Mouse (Mus musculus): ENCODE data around the gene Lmf1.

Lmf1 gene

GRCm38 (mm10) chr17:25578920-25579319, at the start of gene Lmf1:
Gene Lmf1, plus strand, starts transcription at chr17:25579085.
- TF ChIP-seq NANOG (IDR thresholded peaks at IDR 0.05; ENCODE audit: borderline replicate concordance, low read length): no peak
- TF ChIP-seq CTCF (conservative IDR thresholded peaks at IDR 0.05; ENCODE audit: low read length): no peak
- TF ChIP-seq POU5F1 (IDR thresholded peaks at IDR 0.05; ENCODE audit: borderline replicate concordance, low read length): no peak
- peaks cover 40% of the 10 kb centered on the region for H3K27me3 ChIP-seq (ENCODE audit: insufficient read depth, low read length)
- peaks cover 55% of the 10 kb centered on the region for H3K4me1 ChIP-seq (replicated peaks; ENCODE audit: low read depth, low read length)
- no peaks in the 10 kb centered on the region for H3K9me3 ChIP-seq (ENCODE audit: low read length)
- H3K4me3 ChIP-seq (replicated peaks; ENCODE audit: low read length): peak within 1 kb of the TSS; percentile 89
- H3K36me3 ChIP-seq (ENCODE audit: insufficient read depth, low read length): peaks cover 8% of the 10 kb centered on the region; the same call in 1 of the 2 replicates

DNA sequence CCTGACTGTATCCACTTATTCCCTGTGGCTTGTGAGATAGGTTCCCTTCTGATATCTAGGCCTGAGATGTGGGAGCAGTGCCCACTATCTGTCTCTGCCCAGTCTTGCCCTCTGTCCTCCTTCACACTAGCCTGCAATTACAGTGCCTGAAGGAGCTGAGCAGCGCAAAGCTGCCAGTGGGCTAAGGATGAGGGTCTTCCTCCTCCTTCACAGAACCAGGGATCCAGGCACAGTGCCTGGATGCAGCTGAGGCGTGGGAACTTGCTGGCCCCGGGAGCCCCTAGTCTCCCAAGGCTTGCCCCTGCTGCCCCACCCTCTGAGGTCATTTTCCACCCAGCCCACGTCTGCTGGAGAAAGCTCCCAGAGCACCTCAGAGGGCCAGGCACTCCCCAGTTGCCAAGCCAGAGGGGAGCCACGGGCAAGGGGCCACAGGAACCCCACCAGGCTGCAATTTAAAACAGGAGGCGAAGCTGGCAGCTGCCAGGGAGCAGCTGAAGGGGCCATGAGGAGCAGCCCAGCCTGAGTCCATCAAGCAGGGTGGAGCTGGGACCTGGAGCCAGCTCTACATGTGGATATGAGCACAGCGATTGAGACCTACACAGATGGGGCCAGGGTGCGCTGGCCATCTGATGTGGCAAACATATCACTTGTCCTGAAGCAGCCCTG, 48.4 kb upstream of the Lmf1 start:
- Histone ChIP-seq H3K4me1 (replicated peaks; ENCODE audit: low read depth, low read length) (no peaks in the 10 kb centered on the region), H3K9me3 (ENCODE audit: low read length) (no peaks in the 10 kb centered on the region), H3K36me3 (ENCODE audit: insufficient read depth, low read length) (no peaks in the 10 kb centered on the region), H3K4me3 (replicated peaks; ENCODE audit: low read length) (no peak overlapping the region), H3K27me3 (ENCODE audit: insufficient read depth, low read length) (peaks cover 14% of the 10 kb centered on the region; the same call in 1 of the 2 replicates)
- no peak for TF ChIP-seq NANOG (IDR thresholded peaks at IDR 0.05; ENCODE audit: borderline replicate concordance, low read length)
- TF ChIP-seq POU5F1 (IDR thresholded peaks at IDR 0.05; ENCODE audit: borderline replicate concordance, low read length): no peak
- TF ChIP-seq CTCF (conservative IDR thresholded peaks at IDR 0.05; ENCODE audit: low read length): no peak

DNA sequence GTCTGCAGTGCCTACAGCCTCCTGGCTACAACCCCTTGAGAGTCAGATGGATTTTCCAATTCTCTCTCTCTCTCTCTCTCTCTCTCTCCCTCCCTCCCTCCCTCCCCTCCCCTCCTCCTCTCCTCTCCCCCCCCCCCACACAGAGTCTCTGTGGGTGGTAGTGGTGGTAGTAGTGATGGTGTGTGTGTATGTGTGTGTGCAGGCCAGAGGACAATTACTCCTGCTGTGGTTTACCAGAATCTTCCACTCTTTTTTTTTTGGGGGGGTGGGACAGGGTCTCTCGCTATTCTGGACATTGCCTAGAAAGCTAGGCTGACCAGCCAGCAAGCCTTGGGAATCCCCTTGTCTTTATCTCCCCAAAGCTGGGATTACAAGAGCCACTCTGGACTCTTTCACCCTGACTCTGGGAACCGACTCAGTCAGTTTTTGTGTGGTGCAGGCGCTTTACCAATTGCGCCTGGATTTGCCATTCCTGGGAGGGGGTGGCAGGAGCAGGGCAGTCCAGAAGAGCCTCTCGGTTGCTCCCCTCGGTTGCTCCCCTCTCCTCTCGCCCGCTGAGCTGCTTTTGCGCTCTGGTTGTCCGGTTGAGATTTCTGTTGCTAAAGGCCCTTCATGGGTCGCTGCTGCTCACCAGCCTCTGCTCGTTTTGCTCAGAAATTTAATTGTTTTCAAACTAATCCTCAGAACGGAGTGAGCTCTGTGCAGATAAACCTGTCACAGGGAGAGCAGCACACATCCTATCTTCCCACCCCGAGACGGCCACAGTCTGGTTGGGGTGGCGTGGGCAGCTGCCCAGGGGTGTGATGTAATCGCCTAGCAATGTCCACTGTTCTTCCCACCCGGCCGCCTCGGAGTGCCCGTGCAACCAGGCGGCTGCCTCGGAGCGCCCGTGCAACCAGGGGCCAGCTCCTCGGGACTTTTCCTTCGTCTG, 39.7 kb upstream of the Lmf1 start:
- H3K9me3 ChIP-seq (ENCODE audit: low read length): no peaks in the 10 kb centered on the region
- H3K4me3 ChIP-seq (replicated peaks; ENCODE audit: low read length): no peak overlapping the region
- peaks cover 7% of the 10 kb centered on the region for H3K4me1 ChIP-seq (replicated peaks; ENCODE audit: low read depth, low read length)
- H3K27me3 ChIP-seq (ENCODE audit: insufficient read depth, low read length): peaks cover 24% of the 10 kb centered on the region
- H3K36me3 ChIP-seq (ENCODE audit: insufficient read depth, low read length): no peaks in the 10 kb centered on the region
- TF ChIP-seq CTCF (conservative IDR thresholded peaks at IDR 0.05; ENCODE audit: low read length): no peak
- TF ChIP-seq POU5F1 (IDR thresholded peaks at IDR 0.05; ENCODE audit: borderline replicate concordance, low read length): no peak
- no peak for TF ChIP-seq NANOG (IDR thresholded peaks at IDR 0.05; ENCODE audit: borderline replicate concordance, low read length)

- Histone ChIP-seq H3K36me3 (ENCODE audit: insufficient read depth, low read length) (no peaks in the 10 kb centered on the region), H3K27me3 (ENCODE audit: insufficient read depth, low read length) (peaks cover 21% of the 10 kb centered on the region; the same call in 1 of the 2 replicates), H3K9me3 (ENCODE audit: low read length) (no peaks in the 10 kb centered on the region), H3K4me1 (replicated peaks; ENCODE audit: low read depth, low read length) (peaks cover 7% of the 10 kb centered on the region), H3K4me3 (replicated peaks; ENCODE audit: low read length) (no peak overlapping the region)
- TF ChIP-seq POU5F1 (IDR thresholded peaks at IDR 0.05; ENCODE audit: borderline replicate concordance, low read length) (no peak), CTCF (conservative IDR thresholded peaks at IDR 0.05; ENCODE audit: low read length) (no peak), NANOG (IDR thresholded peaks at IDR 0.05; ENCODE audit: borderline replicate concordance, low read length) (no peak)
These were observed 38.2 kb upstream of the Lmf1 start for GRCm38 (mm10) chr17:25540731-25541130.

DNA sequence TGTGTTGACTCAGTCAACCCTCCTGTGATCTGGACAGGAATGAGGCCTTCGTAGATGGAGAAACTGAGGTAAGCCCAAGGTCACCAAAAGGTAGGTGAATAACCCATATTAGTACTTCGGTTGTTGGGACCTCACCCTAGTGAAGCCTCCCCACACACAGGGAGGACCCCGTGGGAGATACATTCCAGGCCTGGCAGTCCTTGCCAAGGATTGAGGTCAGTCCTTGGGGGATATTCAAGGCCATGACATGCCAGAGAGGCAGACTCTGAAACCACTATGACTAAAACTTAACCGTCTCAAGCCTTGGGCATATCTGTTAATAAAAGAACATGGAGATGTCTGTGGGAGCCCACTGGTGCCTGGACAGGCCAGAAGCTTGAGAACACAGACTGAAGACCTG, 37.1 kb upstream of the Lmf1 start:
- Histone ChIP-seq H3K4me3 (replicated peaks; ENCODE audit: low read length) (no peak overlapping the region), H3K27me3 (ENCODE audit: insufficient read depth, low read length) (peaks cover 20% of the 10 kb centered on the region; the same call in 1 of the 2 replicates), H3K9me3 (ENCODE audit: low read length) (no peaks in the 10 kb centered on the region), H3K36me3 (ENCODE audit: insufficient read depth, low read length) (no peaks in the 10 kb centered on the region), H3K4me1 (replicated peaks; ENCODE audit: low read depth, low read length) (peaks cover 3% of the 10 kb centered on the region)
- TF ChIP-seq CTCF (conservative IDR thresholded peaks at IDR 0.05; ENCODE audit: low read length) (no peak), NANOG (IDR thresholded peaks at IDR 0.05; ENCODE audit: borderline replicate concordance, low read length) (no peak), POU5F1 (IDR thresholded peaks at IDR 0.05; ENCODE audit: borderline replicate concordance, low read length) (no peak)

DNA sequence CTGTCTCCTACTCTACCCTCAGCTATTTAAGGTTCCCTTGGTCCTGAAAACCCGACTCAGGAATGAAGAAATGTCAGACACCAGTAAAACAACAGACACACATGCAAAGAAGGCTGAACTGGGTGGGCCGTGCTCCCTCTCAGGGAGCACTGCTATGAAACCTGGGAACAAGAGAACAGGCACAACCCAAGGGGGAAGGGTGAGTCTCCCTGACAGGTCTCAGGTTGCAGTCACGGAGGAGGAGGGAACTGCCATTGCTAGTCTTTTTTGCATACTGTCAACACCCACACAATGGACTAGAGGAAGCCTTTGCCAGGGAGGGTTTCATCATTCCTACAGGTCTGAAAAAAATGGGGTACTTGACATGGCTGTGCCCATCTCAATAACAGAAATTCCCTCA, 31.9 kb upstream of the Lmf1 start:
- peaks cover 14% of the 10 kb centered on the region for H3K4me1 ChIP-seq (replicated peaks; ENCODE audit: low read depth, low read length)
- TF ChIP-seq POU5F1 (IDR thresholded peaks at IDR 0.05; ENCODE audit: borderline replicate concordance, low read length) (no peak), NANOG (IDR thresholded peaks at IDR 0.05; ENCODE audit: borderline replicate concordance, low read length) (no peak), CTCF (conservative IDR thresholded peaks at IDR 0.05; ENCODE audit: low read length) (no peak)
- no peaks in the 10 kb centered on the region for H3K9me3 ChIP-seq (ENCODE audit: low read length)

DNA sequence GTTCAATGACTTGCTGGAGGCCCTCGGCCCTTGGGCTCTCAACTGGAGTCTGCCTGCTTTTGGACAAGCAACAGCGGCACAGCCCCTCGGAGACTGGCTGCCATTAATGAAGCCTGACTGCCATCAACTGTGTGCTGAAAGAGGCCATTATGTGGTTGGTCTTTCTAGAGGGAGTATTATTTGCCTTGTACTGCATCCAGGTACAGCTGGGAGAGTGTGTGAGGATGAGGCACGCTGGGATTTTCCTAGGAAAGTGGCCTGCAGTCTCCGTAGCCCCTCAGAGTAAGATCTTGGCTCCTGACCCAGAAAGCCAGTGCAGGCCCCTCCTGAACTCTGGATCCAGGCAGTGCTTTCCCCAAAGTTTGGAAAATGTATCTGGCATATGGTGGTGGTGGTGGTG, 28.9 kb upstream of the Lmf1 start:
- Histone ChIP-seq H3K4me1 (replicated peaks; ENCODE audit: low read depth, low read length) (peaks cover 14% of the 10 kb centered on the region), H3K9me3 (ENCODE audit: low read length) (no peaks in the 10 kb centered on the region), H3K4me3 (replicated peaks; ENCODE audit: low read length) (no peak overlapping the region), H3K36me3 (ENCODE audit: insufficient read depth, low read length) (no peaks in the 10 kb centered on the region), H3K27me3 (ENCODE audit: insufficient read depth, low read length) (peaks cover 11% of the 10 kb centered on the region)
- TF ChIP-seq NANOG (IDR thresholded peaks at IDR 0.05; ENCODE audit: borderline replicate concordance, low read length) (no peak), CTCF (conservative IDR thresholded peaks at IDR 0.05; ENCODE audit: low read length) (no peak), POU5F1 (IDR thresholded peaks at IDR 0.05; ENCODE audit: borderline replicate concordance, low read length) (no peak)

More for the DNA sequence above, 31.9 kb upstream of the Lmf1 start:
- no peaks in the 10 kb centered on the region for H3K36me3 ChIP-seq (ENCODE audit: insufficient read depth, low read length)
- no peak overlapping the region for H3K4me3 ChIP-seq (replicated peaks; ENCODE audit: low read length)
- peaks cover 2% of the 10 kb centered on the region for H3K27me3 ChIP-seq (ENCODE audit: insufficient read depth, low read length)

DNA sequence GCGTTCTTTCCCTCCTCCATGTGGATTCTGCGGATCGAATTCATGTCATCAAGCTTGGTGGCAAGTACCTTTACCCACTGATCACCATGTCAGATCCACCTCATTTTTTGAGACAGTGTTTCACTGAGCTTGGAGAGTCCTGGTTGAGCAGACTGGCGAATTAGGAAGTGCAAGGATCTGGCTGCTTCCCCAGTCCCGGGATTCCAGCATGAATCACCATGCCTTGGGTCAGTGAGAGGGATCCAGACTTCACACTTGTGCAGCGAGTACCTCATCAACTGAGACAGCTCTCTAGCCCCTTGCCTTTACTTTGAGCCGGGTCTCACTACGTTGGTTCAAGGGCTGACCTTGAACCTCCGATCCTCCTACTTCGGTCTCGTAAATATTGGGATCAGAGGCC, 27.6 kb upstream of the Lmf1 start:
- no peaks in the 10 kb centered on the region for H3K36me3 ChIP-seq (ENCODE audit: insufficient read depth, low read length)
- H3K27me3 ChIP-seq (ENCODE audit: insufficient read depth, low read length): peaks cover 23% of the 10 kb centered on the region
- TF ChIP-seq POU5F1 (IDR thresholded peaks at IDR 0.05; ENCODE audit: borderline replicate concordance, low read length): no peak
- TF ChIP-seq NANOG (IDR thresholded peaks at IDR 0.05; ENCODE audit: borderline replicate concordance, low read length): no peak
- TF ChIP-seq CTCF (conservative IDR thresholded peaks at IDR 0.05; ENCODE audit: low read length): no peak
- H3K4me1 ChIP-seq (replicated peaks; ENCODE audit: low read depth, low read length): peaks cover 21% of the 10 kb centered on the region
- H3K4me3 ChIP-seq (replicated peaks; ENCODE audit: low read length): no peak overlapping the region
- H3K9me3 ChIP-seq (ENCODE audit: low read length): no peaks in the 10 kb centered on the region

All from E14TG2a.4 (cell line).